Mouse (Mus musculus) MEL (cell line): ENCODE data around the gene Metrnl. TPM values are rescaled to one million over a fixed set of nuclear protein-coding genes. Genes with fewer than 3 reads are reported as not detected.
A peak's percentile ranks its signal among the peaks of the same experiment; 100 is the strongest.

Source experiments
- DNase-seq: peaks from one replicate; pipeline ENCODE4 v3.0.0; 2011; ENCODE audit warnings: low read depth, low spot score
- H3K27ac ChIP-seq: 2 replicates; pipeline ENCODE4 v1.5.1; 2012; ENCODE audit warnings: low read depth, mild to moderate bottlenecking, control low read depth, low read length, moderate library complexity; ENCODE audit not compliant: control insufficient read depth
- H3K27me3 ChIP-seq, 2 experiments: fragments of 150-350 bp in 1 of 2; sonication (generic) in 1 of 2; 2 replicates each; pipeline ENCODE4 v1.6.1; 2012; ENCODE audit warnings: low read length in 2 of 2, mild to moderate bottlenecking in 2 of 2, improper control_type of control experiment in 1 of 2, moderate library complexity in 1 of 2; ENCODE audit not compliant: insufficient read depth in 2 of 2, control insufficient read depth in 1 of 2
- H3K36me3 ChIP-seq, 2 experiments: 2 replicates each; pipeline ENCODE4 v1.6.1; 2012 to 2014; ENCODE audit warnings: low read length in 2 of 2, improper control_type of control experiment in 1 of 2, inconsistent platforms in 1 of 2, mild to moderate bottlenecking in 1 of 2; ENCODE audit not compliant: insufficient read depth in 2 of 2, control insufficient read depth in 1 of 2
- H3K4me1 ChIP-seq, 2 experiments: fragments of 150-350 bp in 1 of 2; sonication (generic) in 1 of 2; 2 replicates each; pipeline ENCODE4 v1.6.1; 2012; ENCODE audit warnings: low read length in 2 of 2, improper control_type of control experiment in 1 of 2, mild to moderate bottlenecking in 1 of 2; ENCODE audit not compliant: insufficient read depth in 2 of 2, control insufficient read depth in 1 of 2
- H3K4me3 ChIP-seq, 2 experiments: fragments of 150-350 bp in 1 of 2; sonication (generic) in 1 of 2; 2 replicates each; pipeline ENCODE4 v1.5.1; 2012; ENCODE audit warnings: low read depth in 2 of 2, low read length in 2 of 2, mild to moderate bottlenecking in 2 of 2, moderate library complexity in 2 of 2, control low read depth in 1 of 2, improper control_type of control experiment in 1 of 2; ENCODE audit not compliant: control insufficient read depth in 1 of 2, insufficient read depth in 1 of 2
- H3K79me2 ChIP-seq: 2 replicates; pipeline ENCODE4 v1.6.1; 2012; ENCODE audit warnings: mild to moderate bottlenecking, low read length, moderate library complexity; ENCODE audit not compliant: control insufficient read depth, poor library complexity, insufficient read depth
- H3K9ac ChIP-seq: 2 replicates; pipeline ENCODE4 v1.6.1; 2012; ENCODE audit warnings: low read depth, mild to moderate bottlenecking, control low read depth, low read length, moderate library complexity; ENCODE audit not compliant: control insufficient read depth, poor library complexity, severe bottlenecking
- H3K9me3 ChIP-seq: fragments of 150-350 bp; sonication (generic); replicated peaks from 2 replicates; pipeline ENCODE4 v1.6.1; 2012; ENCODE audit warnings: mild to moderate bottlenecking, low read length, improper control_type of control experiment, moderate library complexity; ENCODE audit not compliant: insufficient read depth
- CTCF ChIP-seq, 3 experiments: IDR thresholded peaks in 2 of 3; conservative IDR thresholded peaks in 1 of 3; 2 replicates each; pipeline ENCODE4 v1.5.1; 2011 to 2012; ENCODE audit warnings: low read length in 3 of 3, low read depth in 2 of 3, mild to moderate bottlenecking in 2 of 3, improper control_type of control experiment in 1 of 3, inconsistent platforms in 1 of 3, mixed read lengths in 1 of 3, moderate library complexity in 1 of 3; ENCODE audit not compliant: control insufficient read depth in 1 of 3, insufficient read depth in 1 of 3, poor library complexity in 1 of 3, severe bottlenecking in 1 of 3
- ELF1 ChIP-seq: IDR thresholded peaks from 2 replicates; pipeline ENCODE4 v1.6.1; 2014; ENCODE audit warnings: low read depth, mild to moderate bottlenecking, inconsistent platforms, low read length, improper control_type of control experiment, moderate library complexity
- EP300 ChIP-seq, 2 experiments: IDR thresholded peaks; 2 replicates each; pipeline ENCODE4 v1.6.1; 2011; ENCODE audit warnings: improper control_type of control experiment in 2 of 2, low read length in 2 of 2, low read depth in 1 of 2, mild to moderate bottlenecking in 1 of 2
- ETS1 ChIP-seq: IDR thresholded peaks from 2 replicates; pipeline ENCODE4 v1.6.1; 2012; ENCODE audit warnings: low read depth, mild to moderate bottlenecking, inconsistent platforms, low read length, improper control_type of control experiment, moderate library complexity
- GABPA ChIP-seq: IDR thresholded peaks from 2 replicates; pipeline ENCODE4 v1.6.1; 2012; ENCODE audit warnings: low read depth, mild to moderate bottlenecking, inconsistent platforms, low read length, improper control_type of control experiment, moderate library complexity
- HCFC1 ChIP-seq: IDR thresholded peaks from 2 replicates; pipeline ENCODE4 v1.6.1; 2012; ENCODE audit warnings: low read depth, mild to moderate bottlenecking, inconsistent platforms, low read length, improper control_type of control experiment, moderate library complexity
- JUND ChIP-seq: IDR thresholded peaks from 2 replicates; pipeline ENCODE4 v1.6.1; 2011; ENCODE audit warnings: low read depth, mild to moderate bottlenecking, improper control_type of control experiment, low read length
- MAFK ChIP-seq: IDR thresholded peaks from 2 replicates; pipeline ENCODE4 v1.6.1; 2011; ENCODE audit warnings: low read depth, mild to moderate bottlenecking, low read length, improper control_type of control experiment, borderline replicate concordance
- MAX ChIP-seq: IDR thresholded peaks from 2 replicates; pipeline ENCODE4 v1.6.1; 2011; ENCODE audit warnings: low read length, improper control_type of control experiment
- MXI1 ChIP-seq: IDR thresholded peaks from 2 replicates; pipeline ENCODE4 v1.6.1; 2011; ENCODE audit warnings: mild to moderate bottlenecking, low read depth, low read length, improper control_type of control experiment
- MYC ChIP-seq: IDR thresholded peaks from 2 replicates; pipeline ENCODE4 v1.6.1; 2011; ENCODE audit warnings: low read depth, mild to moderate bottlenecking, low read length, improper control_type of control experiment, moderate library complexity
- POLR2A ChIP-seq, 2 experiments: IDR thresholded peaks; 2 replicates each; pipeline ENCODE4 v1.6.1; 2011 to 2012; ENCODE audit warnings: low read length in 2 of 2, mild to moderate bottlenecking in 2 of 2, control low read depth in 1 of 2, improper control_type of control experiment in 1 of 2, low read depth in 1 of 2, moderate library complexity in 1 of 2; ENCODE audit not compliant: control insufficient read depth in 1 of 2, insufficient read depth in 1 of 2, poor library complexity in 1 of 2
- POLR2AphosphoS2 ChIP-seq: IDR thresholded peaks from 2 replicates; pipeline ENCODE4 v1.6.1; 2011; ENCODE audit warnings: low read length, improper control_type of control experiment
- RCOR1 ChIP-seq: IDR thresholded peaks from 2 replicates; pipeline ENCODE4 v1.6.1; 2012; ENCODE audit warnings: low read depth, mild to moderate bottlenecking, inconsistent platforms, low read length, improper control_type of control experiment
- SIN3A ChIP-seq: IDR thresholded peaks from 2 replicates; pipeline ENCODE4 v1.6.1; 2012; ENCODE audit warnings: low read length, improper control_type of control experiment, inconsistent platforms
- SMC3 ChIP-seq: IDR thresholded peaks from 2 replicates; pipeline ENCODE4 v1.6.1; 2011; ENCODE audit warnings: low read depth, low read length, improper control_type of control experiment
- TAL1 ChIP-seq: IDR thresholded peaks from 2 replicates; pipeline ENCODE4 v1.6.1; 2012; ENCODE audit warnings: mild to moderate bottlenecking, inconsistent platforms, low read length, moderate library complexity, mixed read lengths
- TBP ChIP-seq: IDR thresholded peaks from 2 replicates; pipeline ENCODE4 v1.8.0; 2011; ENCODE audit warnings: low read depth, low read length, improper control_type of control experiment
- TCF12 ChIP-seq: IDR thresholded peaks from 2 replicates; pipeline ENCODE4 v1.6.1; 2014; ENCODE audit warnings: low read depth, mild to moderate bottlenecking, inconsistent platforms, low read length, improper control_type of control experiment, moderate library complexity
- USF1 ChIP-seq: IDR thresholded peaks from 2 replicates; pipeline ENCODE4 v1.6.1; 2014; ENCODE audit warnings: low read depth, mild to moderate bottlenecking, inconsistent platforms, low read length, improper control_type of control experiment, moderate library complexity
- ZMIZ1 ChIP-seq: IDR thresholded peaks from 2 replicates; pipeline ENCODE4 v1.6.1; 2012; ENCODE audit warnings: low read depth, mild to moderate bottlenecking, inconsistent platforms, low read length, improper control_type of control experiment, moderate library complexity
- polyA plus RNA-seq, 2 experiments: library from polyadenylated mRNA; stranded (reverse) in 1 of 2; unstranded in 1 of 2; fragments of >175 nt in 1 of 2; fragments of >200 nt in 1 of 2; gene quantifications; 2 replicates each; pipeline versions ENCODE4 v1.2.1 to v1.2.4; 2012; ENCODE audit warnings: low replicate concordance in 2 of 2, low read depth in 1 of 2; ENCODE audit not compliant: insufficient read length in 2 of 2, insufficient read depth in 1 of 2, missing spikeins in 1 of 2
- total RNA-seq: library from RNA; depleted of rRNA; stranded (reverse); fragments of 300-350 nt; gene quantifications from 2 replicates; pipeline ENCODE4 v1.2.3, GENCODE M21; 2012

Gene Metrnl
- total and polyA plus RNA-seq, 3 experiments: 2.7 to 2.9 TPM; not detected in 1

DNA sequence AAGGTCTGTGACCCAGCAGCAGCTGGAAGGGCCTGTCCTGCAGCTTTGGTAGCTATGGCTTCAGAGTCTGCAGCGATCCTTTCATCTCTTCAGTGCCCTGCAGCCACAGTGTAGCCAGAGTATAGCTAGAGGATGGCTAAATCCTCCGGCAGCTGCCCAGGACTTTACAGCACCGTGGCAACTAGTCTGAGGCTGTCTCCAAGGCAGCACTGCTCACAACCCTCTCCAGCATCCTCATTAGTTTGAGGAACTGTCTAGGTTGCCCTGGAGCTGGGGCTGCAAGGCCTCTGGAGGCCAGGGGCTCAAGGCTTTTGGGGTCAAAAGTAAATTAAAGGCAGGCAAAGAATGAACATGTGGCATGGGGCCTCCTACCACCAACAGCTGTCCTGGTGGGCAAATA lies 37.3 kb downstream of the Metrnl start:
- H3K27me3 ChIP-seq: peaks cover 0 to 2% of the 10 kb centered on the region in 2 experiments; a peak in 1 of 4 replicates
- peaks cover 23 to 26% of the 10 kb centered on the region in 2 experiments for H3K4me1 ChIP-seq
- no peak overlapping the region for H3K27ac ChIP-seq

DNA sequence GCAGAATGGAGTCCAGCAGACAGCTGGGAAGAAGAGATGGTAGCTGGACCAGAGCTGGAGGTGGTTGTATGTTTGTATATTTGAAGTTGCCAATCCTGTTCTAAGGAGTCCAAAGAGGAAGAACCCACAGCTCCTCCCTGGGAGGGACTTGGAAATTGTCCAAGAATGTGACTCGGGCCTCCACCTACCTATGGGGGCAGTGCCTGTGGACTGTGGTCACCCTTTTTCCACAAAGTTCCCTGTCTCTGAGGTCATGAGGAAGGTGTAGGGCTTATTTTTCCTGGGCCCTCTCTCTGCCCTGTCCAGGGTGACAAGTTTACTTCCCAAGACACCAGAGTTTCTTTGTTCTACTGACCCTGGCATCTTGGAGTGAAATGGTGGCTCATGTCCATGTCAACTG lies 39.6 kb downstream of the Metrnl start:
- DNase-seq: peak; percentile 83
- Histone ChIP-seq H3K9ac (peak overlapping the region; percentile 16; the same call in 1 of the 2 replicates), H3K4me3 (no peak overlapping the region), H3K79me2 (no peaks in the 10 kb centered on the region), H3K4me1 (peaks cover 26 to 34% of the 10 kb centered on the region in 2 experiments), H3K36me3 (peaks cover 0 to 43% of the 10 kb centered on the region in 2 experiments; a peak in 2 of 4 replicates), H3K9me3 (no peaks in the 10 kb centered on the region), H3K27ac (peak overlapping the region; percentile 39; the same call in 1 of the 2 replicates), H3K27me3 (peaks cover 0 to 2% of the 10 kb centered on the region in 2 experiments; a peak in 1 of 4 replicates)
- TF ChIP-seq MAX: 0 out of 2 replicates have a peak, but pooled peaks have one; percentile 1
- 0 out of 2 replicates have a peak, but pooled peaks have one; percentile 4 for TF ChIP-seq MAFK
- no peak for TF ChIP-seq HCFC1
- peak in 1 of 2 experiments; percentile 25; a peak in 1 of 4 replicates for TF ChIP-seq EP300 (IDR thresholded peaks at IDR 0.05; ENCODE audit: low read depth in 1 of 2, low read length in 2 of 2)

More for the DNA sequence above, 37.3 kb downstream of the Metrnl start:
- no peak overlapping the region for H3K4me3 ChIP-seq
- H3K36me3 ChIP-seq: peaks cover 0 to 28% of the 10 kb centered on the region in 2 experiments; a peak in 2 of 4 replicates
- no peak for TF ChIP-seq EP300 (IDR thresholded peaks at IDR 0.05; ENCODE audit: low read depth in 1 of 2, low read length in 2 of 2)
- TF ChIP-seq TBP: no peak
- TF ChIP-seq GABPA: no peak
- no peak for TF ChIP-seq USF1
- no peak for TF ChIP-seq ZMIZ1
- TF ChIP-seq POLR2A (IDR thresholded peaks at IDR 0.05; ENCODE audit: control insufficient read depth in 1 of 2, insufficient read depth in 1 of 2, low read depth in 1 of 2, low read length in 2 of 2, poor library complexity in 1 of 2): no peak
- no peak for TF ChIP-seq SMC3
- TF ChIP-seq JUND: no peak
- no peak for TF ChIP-seq TCF12
- no peak for DNase-seq
- H3K9ac ChIP-seq: no peak overlapping the region
- H3K79me2 ChIP-seq: no peaks in the 10 kb centered on the region
- no peaks in the 10 kb centered on the region for H3K9me3 ChIP-seq

DNA sequence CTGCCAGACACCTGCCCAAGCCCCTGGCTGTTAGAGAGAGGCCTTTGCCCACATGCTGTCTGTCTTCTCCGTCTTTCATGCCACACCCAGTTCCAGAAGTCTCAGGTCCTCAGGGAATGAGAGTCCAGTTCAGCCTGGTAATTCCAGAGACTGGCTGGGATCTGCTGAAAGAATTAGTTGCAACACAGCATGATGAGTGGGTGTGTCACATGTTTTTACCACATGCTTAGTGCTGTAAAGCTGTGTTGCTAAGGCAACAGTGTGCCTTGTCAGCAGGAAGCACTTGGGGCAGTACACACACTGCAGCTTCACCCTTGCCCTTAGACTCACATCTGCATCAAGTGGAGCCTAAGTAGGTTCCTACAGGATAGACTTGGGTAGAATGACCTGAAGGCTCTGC lies 40.1 kb downstream of the Metrnl start:
- peak; percentile 69 for DNase-seq
- peaks cover 0 to 43% of the 10 kb centered on the region in 2 experiments; a peak in 2 of 4 replicates for H3K36me3 ChIP-seq
- no peaks in the 10 kb centered on the region for H3K9me3 ChIP-seq
- H3K9ac ChIP-seq: peak overlapping the region; percentile 16; the same call in 1 of the 2 replicates
- no peak overlapping the region for H3K4me3 ChIP-seq
- peak; percentile 72 for TF ChIP-seq SIN3A
- TF ChIP-seq RCOR1: no peak
- TF ChIP-seq MYC: peak; percentile 37; the same call in 1 of the 2 replicates
- peak; percentile 66; the same call in 1 of the 2 replicates for TF ChIP-seq ETS1
- TF ChIP-seq POLR2AphosphoS2: no peak
- TF ChIP-seq ELF1: peak; percentile 58; the same call in 1 of the 2 replicates
- TF ChIP-seq USF1: peak; percentile 75; the same call in 1 of the 2 replicates
- no peak; a peak in 1 of 4 replicates for TF ChIP-seq EP300 (IDR thresholded peaks at IDR 0.05; ENCODE audit: low read depth in 1 of 2, low read length in 2 of 2)
- TF ChIP-seq CTCF (IDR thresholded peaks at IDR 0.05 in 2 of 3, conservative IDR thresholded peaks at IDR 0.05 in 1 of 3; ENCODE audit: control insufficient read depth in 1 of 3, insufficient read depth in 1 of 3, low read depth in 2 of 3, low read length in 3 of 3, poor library complexity in 1 of 3, severe bottlenecking in 1 of 3): no peak
- TF ChIP-seq MAX: peak; percentile 77; the same call in 1 of the 2 replicates
- TF ChIP-seq TAL1: peak; percentile 31; the same call in 1 of the 2 replicates
- no peak for TF ChIP-seq JUND
- TF ChIP-seq TCF12: peak; percentile 49; the same call in 1 of the 2 replicates
- TF ChIP-seq MXI1: peak; percentile 98
- TF ChIP-seq MAFK: 0 out of 2 replicates have a peak, but pooled peaks have one; percentile 2
- H3K4me1 ChIP-seq: peaks cover 26 to 34% of the 10 kb centered on the region in 2 experiments
- H3K27me3 ChIP-seq: peaks cover 0 to 1% of the 10 kb centered on the region in 2 experiments; a peak in 1 of 4 replicates
- H3K27ac ChIP-seq: peak overlapping the region; percentile 39; the same call in 1 of the 2 replicates
- no peaks in the 10 kb centered on the region for H3K79me2 ChIP-seq
